Mouse (Mus musculus) embryonic fibroblast, embryonic 13.5 days (primary cell): ENCODE results near the gene Dnhd1. TPM values are rescaled to one million over a fixed set of nuclear protein-coding genes. Genes with fewer than 3 reads are reported as not detected.
"Not testable (repeated sequence)": the region's sequence is repeated elsewhere in the genome, so short reads cannot be mapped to it uniquely, and the experiment has no call there.

Experiments used
- H3K27ac ChIP-seq: 2 replicates; pipeline ENCODE4 v1.5.1; 2012; ENCODE audit warnings: low read length, control low read depth, inconsistent platforms; ENCODE audit not compliant: insufficient read depth
- H3K4me1 ChIP-seq: 2 replicates; pipeline ENCODE4 v1.6.1; 2011; ENCODE audit warnings: low read length; ENCODE audit not compliant: control insufficient read depth, insufficient read depth
- H3K4me3 ChIP-seq: 2 replicates; pipeline ENCODE4 v1.5.1; 2011; ENCODE audit warnings: mild to moderate bottlenecking, control low read depth, low read length; ENCODE audit not compliant: insufficient read depth
- CTCF ChIP-seq: IDR thresholded peaks from 2 replicates; pipeline ENCODE4 v1.5.1; 2011; ENCODE audit warnings: mild to moderate bottlenecking, control low read depth, low read length, moderate library complexity, borderline replicate concordance; ENCODE audit not compliant: insufficient read depth
- POLR2A ChIP-seq: IDR thresholded peaks from 2 replicates; pipeline ENCODE4 v1.6.1; 2011; ENCODE audit warnings: low read depth, mild to moderate bottlenecking, control low read depth, low read length, moderate library complexity
- polyA plus RNA-seq: library from polyadenylated mRNA; stranded (reverse); fragments of >200 nt; gene quantifications from 2 replicates; pipeline ENCODE4 v1.2.4, GENCODE M21; 2011; ENCODE audit warnings: low read depth; ENCODE audit not compliant: missing spikeins, insufficient read length

The Dnhd1 gene
- polyA plus RNA-seq, 1 experiment: 3.1 TPM

DNA sequence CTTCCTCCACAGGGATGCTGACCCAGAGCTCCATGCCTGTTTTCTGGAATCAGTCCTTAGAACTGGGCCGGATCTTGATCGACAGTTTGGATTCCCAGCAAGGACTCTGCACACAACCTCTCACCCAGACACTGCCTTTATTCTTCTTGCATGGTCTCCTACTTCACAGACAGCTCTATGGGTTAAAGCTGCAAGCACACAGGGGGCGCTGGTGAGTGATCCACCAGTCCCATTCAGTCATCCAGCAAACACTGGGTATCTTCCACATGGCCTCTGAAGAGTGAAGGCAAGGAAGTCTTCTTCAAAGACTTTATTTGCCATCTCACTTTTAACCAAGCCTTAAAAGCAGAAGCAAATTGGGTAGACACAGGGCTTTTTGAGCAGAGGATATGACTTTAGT, 64.7 kb downstream of the Dnhd1 start:
- no peak for TF ChIP-seq CTCF
- H3K4me3 ChIP-seq: no peak overlapping the region
- H3K4me1 ChIP-seq: no peaks in the 10 kb centered on the region
- H3K27ac ChIP-seq: no peak overlapping the region

DNA sequence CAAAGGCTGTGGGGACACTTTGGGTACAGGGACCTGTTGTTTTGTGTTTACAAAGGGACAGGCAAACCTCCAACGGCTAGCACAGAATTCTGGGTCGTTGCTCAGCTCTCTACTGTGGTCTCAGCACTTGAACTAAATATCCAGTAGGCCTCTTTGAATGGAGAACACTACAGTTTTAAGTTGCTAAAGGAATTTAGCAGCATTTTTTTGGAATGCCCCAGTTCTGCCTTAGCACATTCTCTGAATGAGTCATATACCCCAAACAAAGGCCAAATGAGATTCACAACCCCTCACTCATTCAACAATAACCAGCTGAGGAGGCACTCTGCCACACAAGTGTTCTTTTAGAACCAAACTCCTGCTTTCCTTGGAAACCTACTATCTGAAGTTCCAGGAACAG, 71.3 kb downstream of the Dnhd1 start:
- Histone ChIP-seq H3K27ac (peak overlapping the region; percentile 47), H3K4me3 (no peak overlapping the region), H3K4me1 (peaks cover 9% of the 10 kb centered on the region; the same call in 1 of the 2 replicates)
- TF ChIP-seq CTCF: no peak
- no peak for TF ChIP-seq POLR2A

DNA sequence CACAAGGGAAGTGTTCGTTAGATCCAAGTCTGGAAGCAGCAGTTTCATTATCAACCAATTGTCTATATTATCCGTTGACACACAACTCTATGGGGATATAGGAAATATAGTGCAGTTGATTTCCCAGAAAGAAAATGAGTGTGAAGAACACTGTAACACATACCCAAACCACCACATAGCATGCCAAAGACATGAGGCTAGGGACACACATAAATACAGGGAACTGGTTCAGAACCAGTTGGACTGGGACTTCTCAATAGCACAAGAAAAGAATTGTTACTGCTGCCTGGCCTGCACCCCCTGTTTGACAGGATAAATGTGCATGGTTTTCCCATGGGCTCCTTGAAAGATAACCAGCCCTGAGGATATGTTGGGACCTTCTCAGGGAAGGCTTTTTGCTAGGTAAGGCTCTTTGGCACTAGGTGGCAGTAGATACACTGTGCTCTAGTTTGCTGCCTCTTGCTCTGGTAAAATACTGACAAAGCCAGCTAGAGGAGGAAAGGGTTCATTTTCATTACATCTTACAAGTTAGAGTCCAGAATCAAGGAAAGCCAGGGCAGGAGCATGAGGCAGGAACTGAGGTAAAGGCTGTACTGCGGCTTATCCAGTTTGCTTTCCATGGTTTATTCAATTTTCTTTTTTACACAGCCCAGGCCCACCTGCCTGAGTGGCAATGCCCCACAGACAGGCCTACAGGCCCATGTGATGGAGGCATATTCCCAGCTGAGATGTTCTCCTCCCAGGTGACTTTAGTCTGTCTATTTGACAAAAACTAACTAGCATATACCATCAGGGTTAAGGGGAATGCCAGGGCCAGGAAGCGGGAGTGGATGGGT, 75.7 kb downstream of the Dnhd1 start:
- Histone ChIP-seq H3K4me1 (peaks cover 8% of the 10 kb centered on the region; the same call in 1 of the 2 replicates), H3K4me3 (no peak overlapping the region), H3K27ac (no peak overlapping the region)
- no peak; the same call in 1 of the 2 replicates for TF ChIP-seq CTCF
- no peak for TF ChIP-seq POLR2A

DNA sequence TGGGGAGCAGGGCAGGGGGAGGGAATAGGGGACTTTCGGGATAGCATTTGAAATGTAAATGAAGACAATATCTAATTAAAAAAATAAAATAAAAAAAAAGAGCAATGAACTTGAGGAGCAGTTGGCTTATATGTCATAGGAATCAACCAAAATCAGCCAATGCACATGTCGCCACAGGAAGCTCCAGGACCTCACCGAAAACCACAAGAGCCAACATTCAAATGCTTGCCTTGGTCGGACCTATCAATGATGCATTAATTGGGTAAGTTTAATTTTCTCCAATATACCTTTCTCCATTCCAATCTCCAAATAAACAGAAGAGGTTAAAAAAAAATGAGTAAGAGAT, 76.3 kb downstream of the Dnhd1 start:
- H3K4me3 ChIP-seq: no peak overlapping the region
- no peak overlapping the region for H3K27ac ChIP-seq
- TF ChIP-seq POLR2A: no peak
- TF ChIP-seq CTCF: no peak
- peaks cover 3% of the 10 kb centered on the region; the same call in 1 of the 2 replicates for H3K4me1 ChIP-seq

DNA sequence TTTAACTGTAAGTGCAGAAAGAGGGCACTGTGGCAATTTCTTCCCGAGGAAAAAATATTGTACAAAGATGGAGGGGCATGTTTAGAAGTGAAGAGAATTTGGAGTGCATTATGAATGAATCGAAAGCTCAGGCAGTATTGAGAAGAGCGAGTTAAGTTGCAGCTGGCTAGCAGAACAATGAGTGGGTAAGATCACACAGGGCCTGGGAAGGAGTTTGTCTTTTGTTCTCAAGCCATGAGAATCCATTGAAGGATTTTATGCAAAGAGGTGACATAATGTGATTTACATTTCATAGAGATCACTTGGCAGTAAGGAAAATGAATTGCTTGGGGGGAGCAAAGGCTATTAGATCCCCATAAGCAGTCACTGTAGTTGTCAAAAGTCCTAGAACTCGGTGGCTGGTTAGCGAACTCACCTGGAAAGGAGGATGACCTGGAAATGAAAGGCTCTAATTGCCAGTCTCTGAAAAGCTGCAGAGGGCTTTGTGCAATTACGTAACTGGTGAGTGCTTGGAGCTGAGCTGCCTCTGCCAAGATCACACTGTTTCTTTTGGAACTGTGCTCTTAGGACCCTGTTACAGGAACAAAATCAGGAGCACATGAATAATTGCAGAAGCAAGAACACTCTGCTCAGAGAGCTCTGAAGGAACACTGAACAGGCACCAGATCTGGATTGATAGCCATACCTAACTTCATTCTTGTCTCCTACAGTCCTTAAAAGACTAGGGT, 78.2 kb downstream of the Dnhd1 start:
- Histone ChIP-seq H3K27ac (no peak overlapping the region), H3K4me3 (no peak overlapping the region), H3K4me1 (no peaks in the 10 kb centered on the region)
- TF ChIP-seq POLR2A (no peak), CTCF (no peak)

DNA sequence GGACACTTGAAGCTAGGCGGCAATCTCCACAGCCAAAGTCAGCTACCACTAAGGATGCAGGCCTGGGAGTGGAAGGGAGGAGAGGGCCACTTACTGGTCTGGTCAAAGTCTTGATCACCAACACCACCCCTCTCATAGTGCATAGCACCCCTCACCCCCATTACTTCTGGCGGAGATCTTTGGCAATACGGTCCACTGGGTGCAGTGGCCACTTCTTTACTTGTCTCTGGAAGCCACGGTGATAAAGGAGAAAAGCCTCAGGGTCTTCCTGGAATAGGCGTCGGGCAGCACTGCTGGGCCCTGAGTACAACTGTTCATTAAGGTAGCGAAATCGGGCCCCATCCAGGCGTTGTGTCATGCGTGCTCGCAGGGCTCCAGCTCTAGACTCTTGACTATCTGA, 83.2 kb downstream of the Dnhd1 start:
- TF ChIP-seq CTCF (no peak), POLR2A (no peak)
- no peak overlapping the region for H3K27ac ChIP-seq

DNA sequence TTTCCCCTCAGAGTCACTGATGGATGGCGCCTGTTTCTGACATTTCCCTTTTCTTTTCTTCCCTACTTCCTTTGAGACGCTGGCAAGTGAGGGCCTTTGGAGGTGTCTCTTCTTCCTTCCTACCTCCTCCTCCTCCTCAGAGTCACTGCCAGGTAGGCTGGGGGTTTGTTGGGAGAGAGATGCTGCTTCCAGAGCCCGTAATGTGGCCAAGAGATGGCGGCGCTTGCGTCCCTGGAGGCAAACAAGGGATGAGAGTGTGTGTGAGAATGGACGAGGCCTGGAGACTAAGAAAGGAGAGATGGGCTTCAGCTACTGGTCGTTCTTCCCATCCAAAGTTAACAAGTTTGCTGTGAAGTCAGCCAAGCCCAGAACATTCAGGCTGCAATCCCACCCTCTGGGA, 84.2 kb downstream of the Dnhd1 start:
- Histone ChIP-seq H3K4me1 (peaks cover 2% of the 10 kb centered on the region), H3K27ac (no peak overlapping the region), H3K4me3 (peak overlapping the region; percentile 87)
- no peak for TF ChIP-seq CTCF
- TF ChIP-seq POLR2A: no peak

More for the DNA sequence above, 83.2 kb downstream of the Dnhd1 start:
- Histone ChIP-seq H3K4me1 (no peaks in the 10 kb centered on the region), H3K4me3 (no peak overlapping the region)

DNA sequence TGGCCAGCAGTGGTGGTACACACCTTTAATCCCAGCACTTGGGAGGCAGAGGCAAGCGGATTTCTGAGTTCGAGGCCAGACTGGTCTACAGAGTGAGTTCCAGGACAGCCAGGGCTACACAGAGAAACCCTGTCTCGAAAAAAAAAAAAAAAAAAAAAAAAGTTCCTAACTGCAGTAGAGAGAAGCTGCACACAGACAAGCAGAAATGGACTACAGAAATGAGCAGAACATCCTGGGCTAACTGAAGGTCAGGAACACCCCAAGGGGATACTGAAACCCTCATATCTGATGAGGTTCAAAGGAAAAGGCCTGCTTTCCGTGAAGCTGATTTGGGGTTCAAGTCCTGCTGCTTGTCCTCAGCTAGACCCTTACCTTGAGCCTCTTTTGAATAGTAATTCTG, 84.8 kb downstream of the Dnhd1 start:
- H3K4me1 ChIP-seq: not testable (repeated sequence)
- Histone ChIP-seq H3K27ac (peak overlapping the region; percentile 78), H3K4me3 (peak overlapping the region; percentile 87)

DNA sequence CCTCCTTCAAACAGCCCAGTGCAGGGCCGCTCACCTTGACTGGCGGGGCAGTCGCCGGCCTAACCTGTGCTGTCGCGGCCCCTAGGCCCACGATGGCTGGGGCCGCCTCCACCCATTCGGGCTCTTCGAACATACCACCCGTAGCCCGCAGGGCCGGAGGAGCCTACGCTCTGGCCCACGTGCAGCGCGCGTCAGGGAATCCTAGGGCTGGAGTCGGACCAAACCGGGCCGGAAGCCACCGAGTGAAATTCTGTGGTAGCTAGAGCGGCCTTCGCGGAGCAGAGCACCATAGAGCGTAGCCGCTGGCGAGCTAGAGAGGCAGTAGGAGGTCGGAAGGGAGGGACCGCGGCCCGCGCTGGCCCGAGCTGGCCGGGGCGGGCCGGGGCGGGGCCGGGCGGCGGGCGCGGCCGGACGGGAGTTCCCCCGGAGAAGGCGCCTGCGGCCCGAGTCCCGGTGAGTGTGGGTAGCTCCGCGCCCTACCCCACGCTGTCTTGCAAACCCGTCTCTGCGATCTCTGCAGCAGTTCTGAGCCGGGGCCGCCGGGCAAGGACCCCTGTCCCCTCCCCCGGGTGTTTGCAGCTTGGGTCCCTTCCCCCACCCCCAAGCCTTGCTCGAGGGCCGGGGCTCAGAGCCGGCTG, 85.8 kb downstream of the Dnhd1 start, which contains the start of gene Ilk:
Gene Ilk (plus strand): TSS at position 329 of the 638 bp plus-strand sequence.
- H3K4me1 ChIP-seq: peaks cover 9% of the 10 kb centered on the region
- peak within 1 kb of the TSS; percentile 99 for H3K27ac ChIP-seq
- H3K4me3 ChIP-seq: peak within 1 kb of the TSS; percentile 99
- TF ChIP-seq POLR2A (peak; percentile 73), CTCF (no peak)
